Mouse (Mus musculus) thymus, postnatal 25 days (tissue): ENCODE data around the gene Gjc2.

Source experiments
- DNase-seq: peaks from one replicate; pipeline ENCODE4 v3.0.0; 2022

Gjc2 gene

DNA sequence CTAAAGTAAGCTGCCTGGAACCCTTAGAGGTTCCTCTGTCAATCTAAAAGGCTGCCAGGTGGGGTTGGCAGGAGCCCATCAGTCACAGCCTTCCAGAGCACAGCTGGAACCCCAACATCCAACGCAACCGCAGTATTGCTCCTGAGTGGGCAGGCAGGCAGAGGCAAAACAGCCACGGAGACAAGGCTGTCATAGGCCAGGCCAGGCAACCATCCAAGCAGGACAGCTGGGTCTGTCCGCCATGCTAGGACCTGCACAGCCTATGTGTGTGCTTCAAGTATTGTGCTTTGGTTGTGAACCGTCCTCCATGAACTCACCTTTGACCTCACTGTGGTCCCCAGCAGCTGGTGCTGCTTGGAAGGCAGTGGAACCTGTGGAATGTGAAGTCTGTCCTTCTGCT is 27.1 kb downstream of the Gjc2 start:
- DNase-seq = no peak

DNA sequence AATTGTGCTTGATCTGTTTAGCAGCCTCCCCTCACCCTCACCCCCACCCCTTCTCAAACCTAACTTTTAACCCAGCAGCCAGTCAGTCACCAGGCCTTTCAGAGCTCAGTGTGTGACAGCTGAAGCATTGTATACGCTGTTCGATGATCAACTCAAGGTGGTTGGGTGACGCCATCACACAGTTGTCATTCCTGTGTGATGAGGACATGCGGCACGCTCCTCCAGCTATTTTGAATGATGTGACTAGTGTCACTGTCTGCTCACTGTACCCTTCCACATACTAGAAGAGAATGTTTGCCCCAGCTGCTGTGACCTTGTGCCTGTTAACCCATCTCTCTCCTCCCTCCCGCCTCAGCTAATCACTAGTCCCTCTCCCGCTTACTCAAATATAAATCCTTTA is 28.8 kb downstream of the Gjc2 start:
- no peak for DNase-seq

DNA sequence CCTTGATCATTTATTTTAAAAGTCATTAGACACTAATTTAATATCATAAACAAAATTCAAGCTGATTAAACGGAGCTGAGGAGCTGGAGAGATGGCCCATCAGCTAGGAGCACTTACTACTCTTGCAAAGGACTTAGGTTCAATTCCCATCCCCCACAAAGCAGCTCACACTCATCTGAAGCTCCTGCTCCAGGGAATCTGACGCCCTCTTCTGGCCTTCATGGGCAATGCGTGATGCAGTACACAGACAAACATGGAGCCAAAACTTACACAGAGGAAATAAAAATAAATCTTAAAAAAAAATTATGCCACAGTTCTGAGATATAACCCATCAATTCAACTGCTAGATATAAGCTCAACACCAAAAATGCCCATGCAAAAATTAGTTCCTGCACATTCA is 31.3 kb downstream of the Gjc2 start:
- DNase-seq = no peak

DNA sequence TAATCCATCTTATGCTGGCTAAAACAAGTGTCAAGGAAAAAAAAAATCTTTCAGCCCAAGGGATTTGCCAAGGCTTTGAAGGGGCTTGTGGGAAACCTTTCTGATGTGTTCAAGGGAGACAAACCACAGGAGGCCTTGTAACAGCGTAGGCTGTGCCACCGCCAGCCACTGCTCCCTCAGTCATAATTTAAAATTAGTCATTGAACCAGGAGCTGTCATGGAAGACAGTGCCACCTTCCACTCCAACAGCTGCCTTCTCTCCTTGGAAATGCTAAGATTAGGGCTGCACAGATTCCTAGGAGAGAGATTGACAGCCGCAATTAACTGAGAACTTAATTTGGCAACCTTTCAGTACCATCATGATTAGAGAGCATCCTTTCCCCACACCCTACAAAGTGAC is 33.7 kb downstream of the Gjc2 start:
- DNase-seq = no peak

DNA sequence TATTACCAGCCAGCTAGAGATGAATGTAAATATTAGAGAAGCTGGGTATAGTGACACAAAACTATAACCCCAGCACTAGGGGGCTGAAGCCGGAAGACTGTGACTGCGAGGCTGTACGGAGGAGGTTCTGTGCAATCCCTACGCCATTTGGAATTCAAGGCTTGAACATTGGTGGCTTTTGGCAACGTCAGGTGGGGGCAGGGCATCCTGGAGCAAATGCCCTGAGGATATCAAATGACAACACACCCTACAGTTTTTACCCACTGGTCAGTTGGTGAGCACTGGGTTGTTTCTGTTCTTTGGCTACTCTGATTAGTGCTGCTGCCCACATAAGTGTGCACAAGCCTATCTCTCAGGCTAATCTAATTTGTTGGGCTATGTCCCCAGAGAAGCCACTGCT is 40.1 kb downstream of the Gjc2 start:
- DNase-seq = no peak

DNA sequence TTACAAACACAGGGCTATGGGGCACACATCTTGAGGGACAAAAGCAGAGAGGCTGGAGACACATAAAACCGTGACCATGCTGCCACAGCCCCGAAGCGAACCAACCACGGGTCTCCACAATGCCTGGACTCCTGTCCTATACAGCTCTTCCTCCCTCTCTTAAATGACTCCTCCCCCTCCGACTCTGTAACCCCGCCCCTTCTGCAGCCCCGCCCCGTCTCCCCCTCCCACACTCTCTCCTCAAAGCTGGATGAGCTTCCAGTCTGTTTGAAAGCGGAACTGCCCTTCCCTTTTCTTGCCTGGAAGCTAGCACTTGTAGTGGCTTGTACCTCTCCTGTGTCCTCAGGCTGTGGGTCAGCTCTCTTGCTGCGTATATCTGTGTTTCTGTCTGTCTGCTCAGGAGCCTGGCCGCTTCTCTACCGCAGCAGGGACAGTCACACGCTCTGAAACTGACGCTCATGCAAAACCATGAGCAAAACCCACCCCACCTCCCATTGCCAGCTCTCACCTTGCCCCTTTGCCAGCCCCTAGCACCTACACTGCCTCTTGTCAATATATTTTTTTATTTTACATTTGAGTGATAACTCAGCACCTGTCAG is 41.1 kb downstream of the Gjc2 start:
- no peak for DNase-seq

DNA sequence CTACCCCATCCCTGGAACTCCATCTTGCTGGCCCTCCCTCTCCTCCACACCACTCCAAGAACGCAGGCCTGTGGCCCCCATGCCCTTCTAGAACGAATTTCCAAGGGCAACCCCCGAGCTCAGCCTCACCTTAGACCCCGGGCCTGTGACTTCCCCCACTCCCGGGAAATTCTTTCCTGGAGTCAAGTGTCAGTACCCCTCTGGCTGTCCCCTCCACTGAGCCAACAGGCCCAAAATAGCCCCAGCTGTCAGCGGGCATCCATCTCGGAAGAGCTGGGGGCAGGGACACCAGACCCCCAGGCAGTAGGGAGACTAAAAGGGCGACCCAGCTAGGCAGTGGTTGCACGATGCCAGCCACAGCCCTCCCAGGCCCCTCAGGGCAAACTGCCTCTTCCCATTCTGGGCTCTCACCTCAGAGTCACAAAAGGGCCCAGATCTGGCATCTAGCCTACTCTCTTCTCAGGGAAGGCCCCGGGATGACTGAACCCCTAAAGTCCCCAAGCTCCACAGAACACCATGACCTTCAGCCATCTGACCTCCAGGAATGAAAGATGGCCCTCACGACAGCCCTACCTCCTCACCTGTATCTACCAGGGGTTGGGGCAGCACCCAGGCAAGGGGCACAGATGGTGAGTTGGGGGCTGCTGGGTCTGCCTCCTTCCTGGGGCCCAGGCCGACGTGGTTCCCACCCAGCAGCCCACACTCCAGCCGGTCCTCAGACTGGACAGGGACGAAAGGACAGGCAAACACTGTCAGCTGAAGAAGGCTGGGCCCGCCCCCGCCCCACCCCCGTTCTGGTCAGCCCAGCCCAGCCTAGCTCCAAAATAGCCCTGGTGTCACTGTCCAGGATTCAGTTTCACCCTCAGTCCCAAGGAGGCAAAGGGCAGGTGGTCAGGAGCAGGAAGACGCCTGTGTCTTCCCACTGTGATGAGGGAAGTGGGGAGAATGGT is 44.2 kb downstream of the Gjc2 start:
- no peak for DNase-seq

DNA sequence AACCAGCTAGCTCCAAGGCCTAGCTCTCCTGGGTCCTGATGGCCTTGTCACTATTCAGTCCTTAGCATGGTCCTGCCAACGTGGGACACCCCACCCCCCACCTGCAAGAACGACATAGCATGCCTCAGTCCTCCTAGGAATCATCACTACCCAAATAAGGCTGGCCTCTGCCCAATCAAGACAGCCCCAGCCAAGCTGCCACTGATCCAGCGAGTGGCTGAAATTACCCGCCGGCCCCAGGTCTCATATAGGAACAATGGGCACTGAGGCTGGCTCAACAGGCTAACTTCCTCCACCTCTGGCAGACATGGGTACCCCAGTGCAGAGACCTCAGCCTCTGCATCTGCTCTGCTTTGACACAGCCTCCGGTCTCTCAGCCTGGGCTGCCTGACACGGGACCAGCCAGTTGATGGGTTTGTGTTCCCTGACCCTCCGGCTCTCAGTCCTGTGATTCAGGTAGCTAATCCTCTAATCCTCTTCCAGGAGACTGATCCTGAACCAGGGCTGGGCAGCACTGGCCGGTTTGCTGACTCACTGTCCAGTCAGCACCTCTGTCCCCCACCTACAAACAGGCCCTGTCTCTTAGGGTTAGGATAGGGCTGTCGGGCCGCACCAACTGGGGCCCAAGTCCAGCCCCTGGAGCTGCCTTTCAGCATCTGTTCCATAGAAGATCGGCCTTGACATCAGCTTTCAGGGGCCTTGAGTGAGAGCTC is 45.9 kb downstream of the Gjc2 start:
- no peak for DNase-seq

DNA sequence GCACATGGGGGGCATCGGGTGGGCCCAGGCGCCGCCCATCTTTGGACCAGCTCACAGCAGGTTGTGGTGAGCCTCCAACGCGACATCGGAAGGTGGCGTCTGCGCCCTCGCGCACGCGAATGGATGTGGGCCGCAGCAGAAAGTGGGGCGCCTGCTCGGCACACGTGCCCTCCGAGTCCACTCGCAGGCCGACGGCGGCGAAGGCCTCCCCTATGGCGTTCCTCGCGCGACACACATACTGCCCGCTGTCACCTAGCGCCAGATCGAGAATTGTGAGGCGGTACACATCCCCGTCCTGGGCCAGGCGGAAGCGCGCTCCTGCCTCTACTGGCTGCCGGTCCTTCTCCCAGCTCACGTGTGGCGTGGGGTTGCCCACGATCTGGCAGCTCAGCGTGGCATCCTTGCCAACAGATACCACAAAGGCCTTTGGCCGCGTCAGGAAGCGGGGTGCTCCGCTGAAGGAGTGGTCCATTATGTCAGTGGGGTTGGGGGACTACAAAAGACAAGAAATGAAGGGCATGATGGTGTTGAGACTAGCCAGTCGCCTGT is 47.0 kb downstream of the Gjc2 start, which contains the start of gene Obscn:
Obscn (minus strand) TSS at position 499 of the 549 bp plus-strand sequence.
- DNase-seq = no peak

DNA sequence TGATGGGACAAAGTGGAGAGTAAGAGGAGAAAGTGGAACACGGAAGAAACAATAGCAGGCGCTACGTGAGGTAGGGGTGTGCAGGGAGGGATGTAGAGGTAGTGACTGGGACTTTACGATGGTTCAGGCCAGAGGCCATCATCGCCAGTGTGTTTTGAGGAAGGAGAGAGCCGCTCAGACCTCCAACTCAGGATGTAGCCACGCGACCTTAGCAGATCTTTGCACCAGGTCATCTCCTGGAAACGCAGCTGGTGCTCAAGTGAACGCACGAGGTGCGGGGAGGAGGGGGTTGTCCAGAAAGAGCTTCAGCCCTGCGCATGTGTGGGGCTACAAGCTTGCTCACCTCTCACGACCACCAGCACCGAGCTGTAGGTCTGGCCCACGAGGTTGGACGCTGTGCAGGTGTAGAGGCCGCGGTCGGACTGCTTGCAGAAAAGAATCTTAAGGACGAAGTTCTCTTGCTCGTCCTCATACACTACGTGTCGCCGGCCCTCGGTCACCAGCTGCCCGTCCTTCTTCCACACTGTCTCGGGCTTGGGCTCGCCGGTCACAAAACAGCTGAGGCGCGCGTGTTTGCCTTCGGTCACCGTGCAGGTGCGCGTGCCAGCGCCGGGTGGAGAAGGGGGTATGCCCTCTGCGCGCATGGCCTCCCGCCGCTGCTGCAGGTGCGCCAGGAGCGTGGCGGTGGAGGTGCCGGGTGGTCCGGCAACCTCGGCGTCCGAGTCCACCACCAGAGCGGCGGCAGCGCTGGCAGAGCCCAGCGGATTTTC is 47.8 kb downstream of the Gjc2 start:
- DNase-seq = no peak

DNA sequence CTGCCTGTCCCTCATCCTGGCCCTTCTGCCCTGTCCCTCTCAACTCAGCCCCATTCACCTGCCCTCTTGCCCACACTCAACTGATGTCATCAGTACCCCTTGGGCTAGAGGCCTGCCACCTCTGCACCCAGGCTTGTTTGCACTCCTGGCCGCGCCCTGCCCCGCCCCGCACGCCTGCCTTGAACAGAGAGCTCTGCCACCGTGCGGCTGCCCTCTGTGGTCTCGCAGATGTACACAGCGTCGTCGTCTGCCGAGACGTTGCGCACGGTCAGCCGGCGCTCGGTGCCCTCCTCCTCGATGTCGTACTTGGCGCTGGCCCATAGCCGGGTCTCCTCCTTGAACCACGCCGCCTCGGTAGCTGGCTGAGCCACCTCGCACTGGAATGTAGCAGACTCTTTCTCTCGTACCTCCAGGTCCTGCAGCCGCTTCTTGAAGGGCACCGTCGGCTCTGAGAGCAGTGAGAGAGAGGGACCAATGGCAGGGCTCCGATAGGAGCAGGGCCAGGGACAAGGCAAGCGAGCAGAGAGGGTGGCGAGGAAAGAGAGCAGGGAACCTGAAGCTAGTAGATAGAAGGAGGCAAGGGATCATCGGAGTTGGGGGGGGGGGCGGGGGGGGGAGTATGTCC is 48.5 kb downstream of the Gjc2 start:
- no peak for DNase-seq

DNA sequence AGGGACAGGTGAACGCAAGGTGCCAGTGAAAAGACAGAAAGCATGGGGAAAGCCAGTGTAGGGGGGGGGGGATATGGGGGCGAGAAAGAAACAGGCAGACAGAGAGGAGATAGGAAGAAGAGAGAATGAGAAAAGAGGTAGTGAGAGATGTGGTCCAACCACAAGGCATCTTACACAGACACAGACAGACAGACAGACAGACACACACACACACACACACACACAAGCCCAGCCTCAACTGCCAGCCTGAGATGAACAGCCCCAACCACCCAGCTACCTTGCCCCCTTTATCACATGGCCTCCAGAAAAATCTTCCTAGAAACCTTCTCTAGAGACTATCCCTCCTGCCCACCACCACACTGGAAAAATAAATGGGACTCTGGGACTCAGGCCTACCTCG is 50.9 kb downstream of the Gjc2 start:
- no peak for DNase-seq

DNA sequence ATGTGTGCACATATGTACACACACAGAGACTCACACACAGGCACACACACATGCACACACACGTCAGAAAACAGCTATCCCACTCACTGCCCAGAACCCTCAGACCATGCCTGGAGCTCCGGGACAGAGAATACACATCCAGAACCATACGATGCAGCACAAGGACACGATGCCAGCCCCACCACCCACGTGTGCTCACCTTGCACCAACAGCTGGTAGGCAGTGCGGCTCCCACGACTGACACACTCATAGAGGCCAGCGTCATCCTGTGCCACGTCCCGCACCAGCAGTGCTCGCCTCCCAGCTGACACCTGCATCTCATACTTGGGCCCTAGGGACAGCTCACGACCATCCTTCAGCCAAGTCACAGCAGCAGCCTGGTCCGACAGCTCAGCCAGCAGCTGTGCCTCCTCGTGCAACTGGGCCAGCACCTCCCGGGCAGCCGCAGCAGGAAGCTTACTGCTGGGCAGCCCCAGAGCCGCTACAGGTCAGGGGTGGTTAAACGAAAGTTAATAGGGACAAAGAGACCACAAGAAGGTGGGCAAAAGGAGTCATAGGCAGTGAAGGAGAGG is 51.6 kb downstream of the Gjc2 start:
- DNase-seq = no peak

DNA sequence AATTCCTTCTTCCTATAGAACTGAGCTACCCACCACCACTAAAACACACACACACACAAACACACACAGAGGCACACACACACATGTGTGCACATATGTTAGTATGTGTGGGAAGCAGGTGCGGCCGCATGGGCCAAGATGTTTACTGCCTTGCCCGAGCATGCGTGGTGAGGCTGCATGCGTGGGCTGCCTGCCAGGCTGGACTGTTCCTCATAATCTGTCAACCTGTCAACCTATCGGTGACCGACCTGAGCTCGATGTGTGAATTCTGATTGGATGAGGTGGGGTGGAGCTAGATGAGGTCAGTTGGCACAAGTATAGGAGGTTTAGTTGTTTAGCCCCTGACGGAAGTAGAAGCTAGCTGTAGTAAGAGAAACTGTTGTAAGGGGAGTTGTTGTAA is 52.2 kb downstream of the Gjc2 start:
- no peak for DNase-seq
